Mouse (Mus musculus) ES-E14 (cell line): ENCODE data around the gene Colq. TPM values are rescaled to one million over a fixed set of nuclear protein-coding genes. Genes with fewer than 3 reads are reported as not detected.

Experiments used
- DNase-seq: peaks from one replicate; pipeline ENCODE4 v3.0.0-alpha.2; 2013; ENCODE audit warnings: low read depth, low spot score
- H3K27ac ChIP-seq: 2 replicates; pipeline ENCODE4 v1.5.1; 2012; ENCODE audit warnings: low read depth, mild to moderate bottlenecking, low read length, moderate library complexity, mixed read lengths; ENCODE audit not compliant: poor library complexity, insufficient read depth, severe bottlenecking
- H3K36me3 ChIP-seq: 2 replicates; pipeline ENCODE4 v1.6.1; 2012; ENCODE audit warnings: mild to moderate bottlenecking, low read length, moderate library complexity, mixed read lengths; ENCODE audit not compliant: control insufficient read depth, poor library complexity, insufficient read depth, severe bottlenecking
- H3K4me1 ChIP-seq, 2 experiments: fragments of 150-350 bp in 1 of 2; sonication (generic) in 1 of 2; 2 replicates each; pipeline ENCODE4 v1.6.1; 2012; ENCODE audit warnings: low read length in 2 of 2, mild to moderate bottlenecking in 1 of 2, mixed read lengths in 1 of 2; ENCODE audit not compliant: control insufficient read depth in 2 of 2, insufficient read depth in 2 of 2, poor library complexity in 1 of 2
- H3K4me3 ChIP-seq, 2 experiments: fragments of 150-350 bp in 1 of 2; sonication (generic) in 1 of 2; 2 replicates each; pipeline ENCODE4 v1.5.1; 2012; ENCODE audit warnings: low read length in 2 of 2, low read depth in 1 of 2, mild to moderate bottlenecking in 1 of 2, mixed read lengths in 1 of 2; ENCODE audit not compliant: insufficient read depth in 1 of 2, poor library complexity in 1 of 2, severe bottlenecking in 1 of 2
- H3K9ac ChIP-seq: 2 replicates; pipeline ENCODE4 v1.6.1; 2012; ENCODE audit warnings: low read depth, mild to moderate bottlenecking, low read length, mixed read lengths; ENCODE audit not compliant: poor library complexity, insufficient read depth, severe bottlenecking
- H3K9me3 ChIP-seq: fragments of 150-350 bp; sonication (generic); 2 replicates; pipeline ENCODE4 v1.6.1; 2012; ENCODE audit warnings: low read depth, mild to moderate bottlenecking, low read length; ENCODE audit not compliant: control insufficient read depth, insufficient read depth
- CHD2 ChIP-seq: IDR thresholded peaks from 2 replicates; pipeline ENCODE4 v1.6.1; 2014; ENCODE audit warnings: mild to moderate bottlenecking, low read depth, low read length, inconsistent platforms
- HCFC1 ChIP-seq: IDR thresholded peaks from 2 replicates; pipeline ENCODE4 v1.6.1; 2012; ENCODE audit warnings: low read length, inconsistent platforms, borderline replicate concordance; ENCODE audit not compliant: insufficient read depth
- MAFK ChIP-seq: IDR thresholded peaks from 2 replicates; pipeline ENCODE4 v1.6.1; 2014; ENCODE audit warnings: mild to moderate bottlenecking, low read depth, low read length, inconsistent platforms; ENCODE audit not compliant: insufficient read depth
- ZC3H11A ChIP-seq: IDR thresholded peaks from 2 replicates; pipeline ENCODE4 v1.6.1; 2012; ENCODE audit warnings: low read depth, mild to moderate bottlenecking, inconsistent platforms, low read length, borderline replicate concordance
- ZNF384 ChIP-seq: IDR thresholded peaks from 2 replicates; pipeline ENCODE4 v1.6.1; 2012; ENCODE audit warnings: low read depth, low read length, inconsistent platforms
- in situ Hi-C, 2 experiments: fragments of 600-800 bp; cut with MboI; formaldehyde crosslinking; loops; one replicate each; pipeline ENCODE4 v1.15.1; 2025; ENCODE audit warnings: low sequenced_read_pairs in 2 of 2, inconsistent platforms in 1 of 2; ENCODE audit not compliant: unreplicated experiment in 2 of 2
- total RNA-seq: library from RNA; depleted of rRNA; stranded (reverse); fragments of 300-350 nt; gene quantifications from 2 replicates; pipeline ENCODE4 v1.2.3, GENCODE M21; 2012

Colq gene
- total RNA-seq, 1 experiment = 0.18 TPM

- Histone ChIP-seq H3K9ac (no peak overlapping the region), H3K4me1 (peaks cover 2 to 9% of the 10 kb centered on the region in 2 experiments; a peak in 2 of 4 replicates), H3K27ac (no peak overlapping the region), H3K36me3 (no peaks in the 10 kb centered on the region), H3K9me3 (no peaks in the 10 kb centered on the region), H3K4me3 (no peak overlapping the region)
- TF ChIP-seq HCFC1 (no peak), MAFK (no peak), ZC3H11A (no peak), CHD2 (no peak), ZNF384 (no peak)
- in situ Hi-C loops = no loop called here
- DNase-seq = no peak
Observed at GRCm38 (mm10) chr14:31515895-31516294, 75.2 kb downstream of the Colq start.

GRCm38 (mm10) chr14:31510322-31510721, 80.8 kb downstream of the Colq start:
- no peak for DNase-seq
- Histone ChIP-seq H3K9me3 (no peaks in the 10 kb centered on the region), H3K36me3 (peaks cover 31% of the 10 kb centered on the region), H3K9ac (no peak overlapping the region), H3K4me1 (no peaks in the 10 kb centered on the region), H3K4me3 (no peak overlapping the region), H3K27ac (no peak overlapping the region)
- in situ Hi-C loops = no loop called here
- TF ChIP-seq MAFK = no peak
- no peak for TF ChIP-seq CHD2
- no peak for TF ChIP-seq ZC3H11A
- no peak for TF ChIP-seq HCFC1
- TF ChIP-seq ZNF384 = no peak

- Histone ChIP-seq H3K9me3 (no peaks in the 10 kb centered on the region), H3K4me3 (no peak overlapping the region), H3K36me3 (peaks cover 33% of the 10 kb centered on the region), H3K27ac (no peak overlapping the region), H3K4me1 (no peaks in the 10 kb centered on the region), H3K9ac (no peak overlapping the region)
- TF ChIP-seq CHD2 (no peak), HCFC1 (no peak), ZC3H11A (no peak), ZNF384 (no peak), MAFK (no peak)
- in situ Hi-C loops = no loop called here
- DNase-seq = no peak
Observed at GRCm38 (mm10) chr14:31509911-31510310, 81.2 kb downstream of the Colq start.

GRCm38 (mm10) chr14:31506456-31506855, 84.7 kb downstream of the Colq start:
- TF ChIP-seq ZC3H11A = no peak
- no peak for TF ChIP-seq CHD2
- TF ChIP-seq ZNF384 = no peak
- TF ChIP-seq HCFC1 = no peak
- no peak for TF ChIP-seq MAFK
- H3K27ac ChIP-seq = no peak overlapping the region
- in situ Hi-C loops = no loop called here
- no peak overlapping the region for H3K9ac ChIP-seq
- H3K9me3 ChIP-seq = no peaks in the 10 kb centered on the region
- peaks cover 52% of the 10 kb centered on the region for H3K36me3 ChIP-seq
- no peaks in the 10 kb centered on the region for H3K4me1 ChIP-seq
- no peak overlapping the region for H3K4me3 ChIP-seq
- no peak for DNase-seq

GRCm38 (mm10) chr14:31503406-31503805, 87.7 kb downstream of the Colq start:
- TF ChIP-seq MAFK (no peak), HCFC1 (no peak), CHD2 (no peak), ZNF384 (no peak), ZC3H11A (no peak)
- no peaks in the 10 kb centered on the region for H3K9me3 ChIP-seq
- H3K36me3 ChIP-seq = peaks cover 55% of the 10 kb centered on the region
- H3K4me1 ChIP-seq = peaks cover 2 to 6% of the 10 kb centered on the region in 2 experiments; a peak in 2 of 4 replicates
- H3K4me3 ChIP-seq = no peak overlapping the region
- no peak overlapping the region for H3K9ac ChIP-seq
- no peak overlapping the region; the same call in 1 of the 2 replicates for H3K27ac ChIP-seq
- in situ Hi-C loops = no loop called here
- no peak for DNase-seq
